Mouse (Mus musculus) bone marrow macrophage, adult 2 months (primary cell): ENCODE results near the gene Gm49333. TPM values are rescaled to one million over a fixed set of nuclear protein-coding genes. Genes with fewer than 3 reads are reported as not detected.
"Not testable (repeated sequence)": the region's sequence is repeated elsewhere in the genome, so short reads cannot be mapped to it uniquely, and the experiment has no call there.

ENCODE experiments used
- H3K27ac ChIP-seq: 2 replicates; pipeline ENCODE4 v1.5.1; 2012; ENCODE audit warnings: low read depth, low read length; ENCODE audit not compliant: insufficient read depth
- H3K4me1 ChIP-seq: 2 replicates; pipeline ENCODE4 v1.6.1; 2012; ENCODE audit warnings: low read length; ENCODE audit not compliant: control insufficient read depth, insufficient read depth
- H3K4me3 ChIP-seq: 2 replicates; pipeline ENCODE4 v1.5.1; 2012; ENCODE audit warnings: mild to moderate bottlenecking, low read length, moderate library complexity; ENCODE audit not compliant: insufficient read depth
- CTCF ChIP-seq: IDR thresholded peaks from 2 replicates; pipeline ENCODE4 v1.5.1; 2012; ENCODE audit warnings: low read depth, mild to moderate bottlenecking, low read length, moderate library complexity
- POLR2A ChIP-seq: IDR thresholded peaks from 2 replicates; pipeline ENCODE4 v1.6.1; 2012; ENCODE audit warnings: mild to moderate bottlenecking, low read depth, low read length, borderline replicate concordance
- polyA plus RNA-seq: library from polyadenylated mRNA; stranded (reverse); fragments of >200 nt; gene quantifications from 2 replicates; pipeline ENCODE4 v1.2.4, GENCODE M21; 2012; ENCODE audit not compliant: missing spikeins, insufficient read depth, insufficient read length

Gm49333 gene
- polyA plus RNA-seq, 1 experiment, result not detected

- Histone ChIP-seq H3K4me3 (no peak overlapping the region), H3K4me1 (peaks cover 20% of the 10 kb centered on the region), H3K27ac (no peak overlapping the region)
- no peak for TF ChIP-seq CTCF
- no peak for TF ChIP-seq POLR2A
These were observed 41.9 kb downstream of the Gm49333 start for GRCm38 (mm10) chr16:20653315-20653714.

GRCm38 (mm10) chr16:20657661-20658060 lies 46.3 kb downstream of the Gm49333 start:
- TF ChIP-seq CTCF, result no peak
- peaks cover 26% of the 10 kb centered on the region for H3K4me1 ChIP-seq
- H3K27ac ChIP-seq, result peak overlapping the region; percentile 77
- H3K4me3 ChIP-seq, result peak overlapping the region; percentile 25

- not testable (repeated sequence) for H3K4me1 ChIP-seq, H3K27ac ChIP-seq, H3K4me3 ChIP-seq
These were observed 56.6 kb downstream of the Gm49333 start, which contains the start of gene Eif4g1 for GRCm38 (mm10) chr16:20668013-20668412. Eif4g1 (plus strand) TSS chr16:20668313.

GRCm38 (mm10) chr16:20670291-20670690 lies 58.9 kb downstream of the Gm49333 start:
- H3K4me1 ChIP-seq, result peaks cover 17% of the 10 kb centered on the region
- no peak for TF ChIP-seq POLR2A
- no peak for TF ChIP-seq CTCF
- H3K27ac ChIP-seq, result no peak overlapping the region
- H3K4me3 ChIP-seq, result no peak overlapping the region

GRCm38 (mm10) chr16:20671886-20672285 lies 60.5 kb downstream of the Gm49333 start:
- peak overlapping the region; percentile 50 for H3K27ac ChIP-seq
- H3K4me3 ChIP-seq, result peak overlapping the region; percentile 79
- TF ChIP-seq CTCF (no peak), POLR2A (no peak)
- H3K4me1 ChIP-seq, result peaks cover 23% of the 10 kb centered on the region

GRCm38 (mm10) chr16:20672500-20672902 lies 61.1 kb downstream of the Gm49333 start:
- H3K4me1 ChIP-seq, result peaks cover 28% of the 10 kb centered on the region
- peak overlapping the region; percentile 79 for H3K4me3 ChIP-seq
- H3K27ac ChIP-seq, result peak overlapping the region; percentile 50
- TF ChIP-seq CTCF (no peak), POLR2A (no peak)

GRCm38 (mm10) chr16:20672965-20673705 lies 61.7 kb downstream of the Gm49333 start:
- Histone ChIP-seq H3K27ac (peak overlapping the region; percentile 63), H3K4me1 (peaks cover 32% of the 10 kb centered on the region), H3K4me3 (peak overlapping the region; percentile 79)
- TF ChIP-seq POLR2A (no peak), CTCF (no peak)

- peak overlapping the region; percentile 79 for H3K4me3 ChIP-seq
- peak overlapping the region; percentile 63 for H3K27ac ChIP-seq
- H3K4me1 ChIP-seq, result peaks cover 36% of the 10 kb centered on the region
- TF ChIP-seq POLR2A, result no peak
- TF ChIP-seq CTCF, result no peak
These were observed 62.4 kb downstream of the Gm49333 start for GRCm38 (mm10) chr16:20673706-20674303.

- Histone ChIP-seq H3K4me3 (0 out of 2 replicates have a peak overlapping the region, but pooled peaks have one; percentile 11), H3K27ac (no peak overlapping the region), H3K4me1 (peaks cover 36% of the 10 kb centered on the region)
- TF ChIP-seq POLR2A, result no peak
- TF ChIP-seq CTCF, result no peak
These were observed 63.8 kb downstream of the Gm49333 start for GRCm38 (mm10) chr16:20675213-20675612.

- no peak overlapping the region for H3K27ac ChIP-seq
- no peak for TF ChIP-seq POLR2A
- no peak for TF ChIP-seq CTCF
These were observed 65.3 kb downstream of the Gm49333 start for GRCm38 (mm10) chr16:20676702-20677101.

More at GRCm38 (mm10) chr16:20676702-20677101, 65.3 kb downstream of the Gm49333 start:
- H3K4me3 ChIP-seq, result no peak overlapping the region
- H3K4me1 ChIP-seq, result peaks cover 35% of the 10 kb centered on the region
